Mouse (Mus musculus) adrenal gland, adult 8-10 months (tissue): ENCODE measurements around the gene Ube2j1. TPM values are rescaled to one million over a fixed set of nuclear protein-coding genes. Genes with fewer than 3 reads are reported as not detected.
"Not testable (repeated sequence)": the region's sequence is repeated elsewhere in the genome, so short reads cannot be mapped to it uniquely, and the experiment has no call there.

Experiments used
- DNase-seq: peaks from one replicate; pipeline ENCODE4 v3.0.0; 2022
- total RNA-seq, 4 experiments: library from RNA; stranded (reverse); gene quantifications; 2 replicates each; pipeline ENCODE4 v1.2.4; 2022

Ube2j1 gene
- total RNA-seq = 10 to 100 TPM; 45.2 to 68.6 (median 63.7) TPM

DNA sequence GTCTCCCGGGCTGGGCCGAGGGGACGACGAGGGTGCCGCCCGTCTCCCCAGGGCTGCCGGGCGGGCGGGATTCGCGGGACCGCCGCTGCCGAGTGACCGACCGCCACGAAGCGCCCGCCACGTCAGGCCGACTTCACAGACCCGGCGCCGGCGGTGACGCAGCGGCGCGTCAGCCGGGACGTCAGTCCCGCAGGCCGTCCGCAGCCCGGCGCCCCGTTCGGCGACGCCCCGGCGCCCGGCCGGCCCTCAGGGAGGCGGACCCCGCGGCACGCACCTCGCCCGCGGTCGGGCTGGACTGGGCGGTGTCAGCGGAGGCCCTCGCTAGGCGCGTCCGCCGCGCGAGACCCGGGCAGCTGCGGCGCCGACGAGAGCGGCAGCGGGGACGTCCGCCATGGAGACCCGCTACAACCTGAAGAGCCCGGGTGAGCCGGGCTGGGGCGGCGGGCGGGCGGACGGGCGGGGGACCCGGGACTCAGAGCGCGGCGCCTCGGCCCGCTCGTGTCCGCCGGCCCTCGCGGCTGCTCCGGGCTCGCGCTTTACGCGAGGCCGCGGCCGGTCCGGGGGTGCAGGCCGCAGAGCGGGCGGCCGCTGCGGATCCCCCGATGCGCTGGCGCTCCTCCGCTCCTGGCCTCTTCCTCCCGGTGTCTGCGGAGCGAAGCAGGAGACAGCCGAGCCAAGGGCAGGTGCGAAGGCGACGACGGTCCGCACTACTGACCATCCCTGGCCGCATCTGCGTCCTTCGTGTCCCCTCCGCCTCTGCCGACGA is at the start of gene Ube2j1:
Ube2j1 (plus strand) TSS at position 222 of the 766 bp plus-strand sequence.
- DNase-seq = peak; percentile 89

DNA sequence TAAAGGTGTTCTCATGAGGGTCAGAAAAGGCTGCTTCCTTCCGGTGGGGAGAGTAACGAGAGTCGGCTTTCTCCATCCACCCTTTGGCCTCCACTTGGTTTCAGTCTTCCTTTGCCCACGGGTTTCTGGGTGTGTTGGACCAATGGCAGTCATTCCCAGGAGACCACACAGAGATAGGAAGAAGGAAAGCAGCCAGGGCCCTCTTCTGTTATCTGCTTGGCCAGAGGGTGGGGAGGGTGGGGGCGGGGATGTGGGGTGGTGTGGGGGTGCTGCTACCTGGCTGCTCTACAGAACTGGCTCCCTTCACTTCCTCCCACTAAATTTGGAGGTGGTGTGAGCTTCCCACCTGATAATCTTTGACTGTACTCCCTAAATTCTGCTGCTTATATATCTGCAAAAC is 49.6 kb upstream of the Ube2j1 start:
- DNase-seq = no peak

- no peak for DNase-seq
These were observed 49.0 kb upstream of the Ube2j1 start for GRCm38 (mm10) chr4:32982041-32982715.

DNA sequence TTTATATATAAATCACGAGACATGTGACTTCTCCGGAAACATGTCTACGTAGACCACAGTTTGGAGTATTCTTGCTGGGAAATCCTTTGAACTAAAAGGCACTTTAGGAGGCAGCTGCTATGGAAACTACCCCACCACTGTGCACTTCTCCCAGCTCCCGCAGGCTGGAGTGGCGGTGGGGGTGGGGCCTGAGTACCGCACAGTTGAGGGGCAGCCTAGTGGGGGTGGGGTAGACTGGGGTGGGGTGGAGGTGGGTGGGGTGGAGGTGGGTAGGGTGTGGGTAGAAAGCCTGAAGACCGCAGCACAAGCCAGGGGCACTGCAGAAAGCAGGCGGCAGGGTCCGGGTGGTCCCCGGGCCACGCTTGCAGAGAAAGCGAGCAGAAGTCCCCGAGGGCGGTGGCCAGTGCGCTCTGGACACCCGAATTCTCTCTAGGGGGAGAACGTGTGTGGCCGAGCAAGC is 48.5 kb upstream of the Ube2j1 start, which contains the start of gene Rragd:
Rragd (plus strand) TSS at position 322 of the 460 bp plus-strand sequence.
- DNase-seq = peak; percentile 4

- DNase-seq = peak; percentile 32
These were observed 47.8 kb upstream of the Ube2j1 start for GRCm38 (mm10) chr4:32983176-32984155.

DNA sequence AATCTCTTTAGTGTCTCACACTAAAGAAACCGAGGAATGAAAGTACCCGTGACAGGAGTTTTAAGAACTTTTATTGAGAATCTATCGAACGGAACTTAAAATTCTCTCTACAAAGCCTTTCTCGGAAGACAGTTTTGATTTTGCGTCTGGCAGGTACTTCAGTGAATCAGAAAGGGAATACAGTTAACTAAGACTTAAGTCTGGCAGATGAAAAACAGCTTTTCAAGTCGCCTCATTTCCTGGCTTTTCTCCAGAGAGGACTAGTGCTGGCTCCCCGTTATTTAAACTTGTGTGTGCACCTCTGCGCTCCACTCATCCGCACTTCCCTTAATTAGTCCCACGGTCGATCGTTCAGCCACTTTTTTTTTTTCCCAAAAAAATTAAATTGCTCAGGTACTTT is 47.0 kb upstream of the Ube2j1 start:
- no peak for DNase-seq

GRCm38 (mm10) chr4:32984801-32985675 is 46.2 kb upstream of the Ube2j1 start:
- no peak for DNase-seq

DNA sequence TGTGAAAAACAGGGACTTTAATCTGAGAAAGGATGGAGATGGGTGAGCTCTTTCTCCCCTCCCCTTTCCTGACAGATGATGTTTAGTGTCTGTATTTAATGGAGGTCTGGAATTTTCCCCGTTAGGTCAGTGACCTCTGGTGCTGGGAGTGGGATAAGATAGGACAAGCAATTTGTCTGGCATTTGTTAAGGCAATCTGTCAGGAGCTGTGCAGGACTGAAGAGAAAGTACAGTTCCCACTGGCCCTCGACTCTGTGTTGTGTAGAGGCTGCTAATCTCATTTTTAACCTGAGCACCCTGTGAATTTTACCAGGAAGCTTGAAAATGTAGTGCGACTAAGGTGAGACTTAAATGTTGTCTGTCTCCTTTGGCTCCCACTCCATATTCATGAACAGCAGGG is 45.5 kb upstream of the Ube2j1 start:
- DNase-seq = no peak

- DNase-seq = no peak
These were observed 44.2 kb upstream of the Ube2j1 start for GRCm38 (mm10) chr4:32987006-32987405.

- DNase-seq = no peak
These were observed 41.9 kb upstream of the Ube2j1 start for GRCm38 (mm10) chr4:32989346-32989745.

DNA sequence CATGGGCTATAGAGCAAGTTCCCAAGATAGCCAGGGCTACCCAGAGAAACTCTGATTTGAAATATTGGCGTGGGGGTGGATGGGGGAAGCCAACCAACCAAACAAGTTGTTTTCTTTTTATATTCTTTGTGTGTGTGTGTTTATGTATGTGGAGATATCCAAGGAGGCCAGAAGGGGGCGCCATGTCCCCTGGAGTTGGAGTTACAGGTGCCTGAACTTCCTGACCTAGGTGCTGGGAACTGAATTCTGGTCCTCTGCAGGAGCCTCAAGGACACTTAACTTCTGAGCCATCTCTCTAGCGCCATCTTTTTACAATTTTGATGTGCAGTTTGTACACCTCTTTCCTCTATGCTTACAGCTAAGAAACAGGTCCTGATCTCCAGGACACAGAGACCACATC is 37.0 kb upstream of the Ube2j1 start:
- DNase-seq = no peak

DNA sequence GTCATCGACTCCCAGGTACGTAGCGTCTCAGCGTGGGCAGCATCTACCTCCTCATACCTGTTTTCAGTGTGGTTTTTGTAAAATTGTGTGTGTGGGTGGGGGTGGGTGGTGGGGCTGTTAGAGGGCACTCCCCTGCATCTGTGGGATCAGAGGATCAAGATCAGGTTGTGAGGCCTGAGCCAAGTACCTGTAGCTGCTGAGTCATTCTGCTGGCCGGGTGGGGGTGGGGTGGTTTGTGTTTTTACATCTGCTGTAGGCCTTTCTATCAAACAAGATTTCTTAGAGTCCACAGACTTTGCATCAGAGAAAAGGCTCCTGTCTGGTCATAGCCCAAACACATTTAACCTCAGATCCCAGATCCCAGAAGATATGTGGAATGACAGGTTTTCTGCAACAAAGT is 35.1 kb upstream of the Ube2j1 start:
- DNase-seq = no peak

GRCm38 (mm10) chr4:32997571-32997970 is 33.6 kb upstream of the Ube2j1 start:
- no peak for DNase-seq

DNA sequence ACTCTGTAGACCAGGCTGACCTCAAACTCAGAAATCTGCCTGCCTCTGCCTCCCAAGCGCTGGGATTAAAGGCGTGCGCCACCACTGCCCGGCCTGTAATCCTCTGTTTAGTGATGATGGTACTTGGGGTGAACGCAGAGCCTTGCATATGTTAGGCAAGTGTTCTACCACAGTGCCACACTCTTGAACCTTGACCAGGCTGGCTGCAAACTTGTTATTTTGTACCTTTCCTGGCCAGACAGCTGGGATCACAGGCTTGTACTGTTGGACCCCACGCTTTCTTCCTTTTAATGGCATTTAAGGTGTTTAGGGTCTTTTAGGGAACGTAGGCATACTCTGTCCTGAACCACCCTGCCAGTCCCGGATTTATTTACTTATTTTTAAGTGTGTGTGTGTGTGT is 32.2 kb upstream of the Ube2j1 start:
- no peak for DNase-seq

GRCm38 (mm10) chr4:33002081-33002480 is 29.1 kb upstream of the Ube2j1 start:
- DNase-seq = no peak

DNA sequence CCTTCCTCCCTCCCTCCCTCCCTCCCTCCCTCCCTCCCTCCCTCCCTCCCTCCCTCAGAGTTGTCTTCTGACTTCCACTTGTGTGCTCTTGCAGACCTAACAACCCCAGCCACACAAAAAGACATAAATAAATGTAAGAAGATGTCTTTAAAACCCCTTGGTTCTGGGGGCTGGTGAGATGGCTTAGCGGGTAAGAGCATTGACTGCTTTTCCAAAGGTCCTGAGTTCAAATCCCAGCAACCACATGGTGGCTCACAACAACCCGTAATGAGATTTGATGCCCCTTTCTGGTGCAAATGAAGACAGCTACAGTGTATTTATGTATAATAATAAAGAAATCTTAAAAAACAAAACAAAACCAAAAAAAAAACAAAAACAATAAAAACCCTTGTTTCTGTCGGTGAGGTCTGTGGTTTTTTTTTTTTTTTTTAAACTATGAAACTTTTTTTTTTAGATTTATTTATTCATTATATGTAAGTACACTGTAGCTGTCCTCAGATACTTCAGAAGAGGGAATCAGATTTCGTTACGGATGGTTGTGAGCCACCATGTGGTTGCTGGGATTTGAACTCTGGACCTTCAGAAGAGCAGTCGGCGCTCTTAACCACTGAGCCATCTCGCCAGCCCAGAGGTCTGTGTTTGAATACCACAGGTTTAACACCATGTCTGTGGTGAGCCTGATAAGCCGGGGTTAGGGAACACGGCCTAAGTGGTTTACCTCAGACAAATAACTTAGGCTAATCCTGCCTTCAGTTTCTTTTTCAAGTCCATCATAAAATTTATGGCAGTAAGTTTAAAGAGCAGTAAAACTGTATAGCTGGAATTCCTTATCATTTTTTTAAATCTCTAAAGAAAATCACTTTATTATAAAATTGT is 25.4 kb upstream of the Ube2j1 start:
- not testable (repeated sequence) for DNase-seq

GRCm38 (mm10) chr4:33006844-33007243 is 24.4 kb upstream of the Ube2j1 start:
- DNase-seq = no peak

- DNase-seq = no peak
These were observed 23.6 kb upstream of the Ube2j1 start for GRCm38 (mm10) chr4:33007443-33008217.

DNA sequence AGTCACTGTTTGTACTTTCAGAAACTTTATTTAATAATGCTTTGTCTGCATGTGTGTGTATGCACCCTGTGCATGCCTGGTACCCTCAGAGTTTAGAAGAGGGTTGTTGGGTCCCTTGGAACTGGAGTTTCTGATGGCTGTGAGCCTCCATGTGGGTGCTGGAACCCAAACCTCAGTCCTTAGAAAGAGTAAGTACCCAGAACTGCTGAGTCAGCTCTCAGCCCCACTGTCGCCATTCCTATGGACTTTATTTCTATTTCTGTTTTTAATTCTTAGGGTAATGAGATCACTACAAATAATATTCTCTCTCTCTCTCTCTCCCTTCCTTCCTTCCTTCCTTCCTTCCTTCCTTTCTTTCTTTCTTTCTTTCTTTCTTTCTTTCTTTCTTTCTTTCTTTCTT is 21.1 kb upstream of the Ube2j1 start:
- no peak for DNase-seq

DNA sequence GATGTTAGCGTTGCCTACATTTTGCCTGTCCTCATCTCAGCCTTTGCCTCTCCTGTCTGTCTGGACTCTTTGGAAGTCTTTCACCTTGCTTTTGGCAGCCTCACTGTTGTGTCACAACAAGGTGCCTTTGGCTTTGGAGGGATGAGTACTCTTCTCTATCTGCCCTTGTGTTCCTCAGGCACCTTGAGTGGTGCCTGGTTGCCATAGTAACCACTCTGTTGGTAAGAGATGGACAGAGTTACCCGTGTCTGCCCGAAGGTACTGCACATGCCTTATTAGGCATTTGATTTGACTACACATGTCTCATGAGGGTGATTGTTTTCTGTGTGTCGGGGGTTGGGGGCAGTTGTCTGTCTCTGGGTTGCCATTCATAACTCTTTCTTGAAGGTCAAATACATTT is 18.7 kb upstream of the Ube2j1 start:
- DNase-seq = no peak
